In genomic region chr3:104682671-104683504, GRCm38 (mm10) we compare ENCODE assay signal across 8 mouse cellular contexts. TPM values are rescaled to one million over a fixed set of nuclear protein-coding genes. Genes with fewer than 3 reads are reported as not detected.
DNase-seq lines count a peak whose midpoint lies in the region; ATAC-seq and TF ChIP-seq lines count a peak whose summit lies in the region.

No protein-coding gene starts in this region.

- no peak overlapping the region for H3K27ac ChIP-seq in CH12.LX (ENCODE audit: insufficient read depth, low read depth)
- H3K27ac ChIP-seq in lung, embryonic 16.5 days (ENCODE audit: low read length) = no peak overlapping the region

- peaks cover 2% of the 10 kb centered on the region for H3K9me3 ChIP-seq in CH12.LX (replicated peaks; ENCODE audit: low read length)
- H3K9me3 ChIP-seq in lung, embryonic 16.5 days (ENCODE audit: control insufficient read depth, low read length) = no peaks in the 10 kb centered on the region

- peak; percentile 94 for TF ChIP-seq RAD21 in CH12.LX (IDR thresholded peaks at IDR 0.05; ENCODE audit: low read depth, low read length)

- peak; percentile 75 for DNase-seq in CH12.LX (ENCODE audit: extremely low read depth)
- DNase-seq in adrenal gland, adult 2 months = peak; percentile 62
- DNase-seq in embryo, embryonic 9.5 days (ENCODE audit: extremely low spot score) = peak; percentile 70
- peak; percentile 66 to 68 for DNase-seq in heart, postnatal 36 days
- peak; percentile 72 to 80 for DNase-seq in kidney, postnatal 4 days
- DNase-seq in retina, embryonic 14.5 days (ENCODE audit: low spot score) = peak; percentile 93
- DNase-seq in thymus, postnatal 4 days = peak; percentile 79

- no peaks in the 10 kb centered on the region for H3K36me3 ChIP-seq in CH12.LX (replicated peaks in 1 of 2; ENCODE audit: control insufficient read depth in 1 of 2, insufficient read depth in 1 of 2, low read length in 1 of 2)
- no peaks in the 10 kb centered on the region for H3K36me3 ChIP-seq in lung, embryonic 16.5 days (ENCODE audit: control insufficient read depth, insufficient read depth, low read length)

- peak; percentile 64 to 93 for TF ChIP-seq CTCF in CH12.LX (conservative IDR thresholded peaks at IDR 0.05 in 1 of 2, IDR thresholded peaks at IDR 0.05 in 1 of 2; ENCODE audit: low read depth in 2 of 2, low read length in 2 of 2)

- no peak for TF ChIP-seq EP300 in CH12.LX (IDR thresholded peaks at IDR 0.05; ENCODE audit: low read length)

- no peaks in the 10 kb centered on the region for H3K4me1 ChIP-seq in CH12.LX (ENCODE audit: control insufficient read depth in 1 of 2, insufficient read depth in 2 of 2)
- no peaks in the 10 kb centered on the region for H3K4me1 ChIP-seq in lung, embryonic 16.5 days (replicated peaks; ENCODE audit: control insufficient read depth, insufficient read depth, low read length)

- H3K4me3 ChIP-seq in CH12.LX (replicated peaks in 1 of 3; ENCODE audit: low read depth in 2 of 3, low read length in 2 of 3, poor library complexity in 1 of 3) = no peak overlapping the region
- no peak overlapping the region for H3K4me3 ChIP-seq in lung, embryonic 16.5 days (ENCODE audit: low read length)

- no peak for TF ChIP-seq POLR2A in CH12.LX (IDR thresholded peaks at IDR 0.05; ENCODE audit: low read depth, low read length)

- no peaks in the 10 kb centered on the region for H3K79me2 ChIP-seq in CH12.LX (replicated peaks; ENCODE audit: control insufficient read depth, extremely low read depth, insufficient read depth, poor library complexity, severe bottlenecking)

- H3K9ac ChIP-seq in CH12.LX (ENCODE audit: insufficient read depth, low read depth) = no peak overlapping the region
- H3K9ac ChIP-seq in lung, embryonic 16.5 days (ENCODE audit: low read length) = no peak overlapping the region

- in situ Hi-C loops in CH12.LX (cut with MboI; ENCODE audit: low pct_ligation_motif_present, low pct_unique_long_range_greater_than_20kb, low sequenced_read_pairs) = loop anchor here (5.0 to 10.0 kb wide), 2 partner anchors 141 to 238 kb away; no protein-coding TSS in a partner anchor

- ATAC-seq in lung, embryonic 16.5 days (ENCODE audit: low read depth) = peak; percentile 59

- H3K27me3 ChIP-seq in CH12.LX (replicated peaks) = no peaks in the 10 kb centered on the region
- H3K27me3 ChIP-seq in lung, embryonic 16.5 days (ENCODE audit: control insufficient read depth, insufficient read depth, low read depth, low read length) = no peaks in the 10 kb centered on the region

- dilution Hi-C loops in CH12.LX (cut with MboI; ENCODE audit: extremely low pct_ligation_motif_present, extremely low pct_unique_long_range_greater_than_20kb, low sequenced_read_pairs) = no loop called here

- 52% methylated on average over 11 of the region's 11 CpGs for WGBS in lung, embryonic 16.5 days

- H3K4me2 ChIP-seq in CH12.LX (ENCODE audit: insufficient read depth, low read depth, poor library complexity, severe bottlenecking) = no peak overlapping the region
- H3K4me2 ChIP-seq in lung, embryonic 16.5 days (ENCODE audit: low read depth, low read length) = no peak overlapping the region

- intact Hi-C loops in heart, postnatal 36 days (cut with DNase I) = loop anchor here (1.0 kb wide), 1 partner anchor 142 kb away; no protein-coding TSS in a partner anchor

TF ChIP-seq in CH12.LX, 34 proteins besides CTCF, POLR2A, EP300 and RAD21:
- TF ChIP-seq ZC3H11A (IDR thresholded peaks at IDR 0.05; ENCODE audit: low read depth, low read length) (peak; percentile 35; the same call in 1 of the 2 replicates), USF1 (IDR thresholded peaks at IDR 0.05; ENCODE audit: low read depth, low read length) (no peak), RCOR1 (conservative IDR thresholded peaks at IDR 0.05; ENCODE audit: low read depth, low read length) (0 out of 2 replicates have a peak, but pooled peaks have one; percentile 24), MEF2A (IDR thresholded peaks at IDR 0.05; ENCODE audit: borderline replicate concordance, low read depth, low read length) (no peak), UBTF (IDR thresholded peaks at IDR 0.05; ENCODE audit: low read depth, low read length) (no peak), MAFK (IDR thresholded peaks at IDR 0.05; ENCODE audit: insufficient replicate concordance, low read length) (no peak), SMC3 (IDR thresholded peaks at IDR 0.05; ENCODE audit: low read depth, low read length) (peak; percentile 84), ZMIZ1 (IDR thresholded peaks at IDR 0.05; ENCODE audit: low read depth, low read length) (no peak), PAX5 (IDR thresholded peaks at IDR 0.05; ENCODE audit: low read length) (no peak), SIN3A (IDR thresholded peaks at IDR 0.05; ENCODE audit: low read length) (no peak; the same call in 1 of the 2 replicates), MAX (IDR thresholded peaks at IDR 0.05; ENCODE audit: low read length) (no peak), BHLHE40 (IDR thresholded peaks at IDR 0.05; ENCODE audit: low read depth, low read length) (no peak), ELF1 (IDR thresholded peaks at IDR 0.05; ENCODE audit: low read depth, low read length) (no peak), ETS1 (conservative IDR thresholded peaks at IDR 0.05; ENCODE audit: low read depth, low read length) (no peak), TCF12 (IDR thresholded peaks at IDR 0.05; ENCODE audit: low read depth, low read length) (no peak), MXI1 (IDR thresholded peaks at IDR 0.05; ENCODE audit: low read depth, low read length) (no peak)

RNA-seq across cellular contexts. Expression of gene Slc16a1, which starts 44.4 kb away (rescaled TPM):
- total RNA-seq in CH12.LX (2012; rRNA removed) (60.3 and 80.5 TPM in 2 replicates), CH12.LX (2014; rRNA removed) (192 and 199 TPM in 2 replicates)
- polyA plus RNA-seq in CH12.LX (2012; ENCODE audit: insufficient read length, low read depth) = 95.5 and 97.5 TPM in 2 replicates
- 10 to 100 TPM; 51.5 to 60.9 TPM for total RNA-seq in adrenal gland, adult 2 months (2021)
- polyA plus RNA-seq in adrenal gland, adult 2 months (2012; rRNA removed) = 18.4 and 29.5 TPM in 2 replicates
- total RNA-seq in heart, postnatal 36 days (2021) = 100 to 1,000 TPM; 163 to 166 TPM
- 28.0 and 28.1 TPM in 2 replicates for polyA plus RNA-seq in lung, embryonic 16.5 days (2015; fragmentation: Nextera tagmentation; extraction: Ambion mirVana)
